Mouse (Mus musculus) lung, postnatal 4 days (tissue): ENCODE measurements around the gene Ccdc85c.

Source experiments
- DNase-seq, 2 experiments: peaks; one replicate each; pipeline ENCODE4 v3.0.0; 2021

Gene Ccdc85c

DNA sequence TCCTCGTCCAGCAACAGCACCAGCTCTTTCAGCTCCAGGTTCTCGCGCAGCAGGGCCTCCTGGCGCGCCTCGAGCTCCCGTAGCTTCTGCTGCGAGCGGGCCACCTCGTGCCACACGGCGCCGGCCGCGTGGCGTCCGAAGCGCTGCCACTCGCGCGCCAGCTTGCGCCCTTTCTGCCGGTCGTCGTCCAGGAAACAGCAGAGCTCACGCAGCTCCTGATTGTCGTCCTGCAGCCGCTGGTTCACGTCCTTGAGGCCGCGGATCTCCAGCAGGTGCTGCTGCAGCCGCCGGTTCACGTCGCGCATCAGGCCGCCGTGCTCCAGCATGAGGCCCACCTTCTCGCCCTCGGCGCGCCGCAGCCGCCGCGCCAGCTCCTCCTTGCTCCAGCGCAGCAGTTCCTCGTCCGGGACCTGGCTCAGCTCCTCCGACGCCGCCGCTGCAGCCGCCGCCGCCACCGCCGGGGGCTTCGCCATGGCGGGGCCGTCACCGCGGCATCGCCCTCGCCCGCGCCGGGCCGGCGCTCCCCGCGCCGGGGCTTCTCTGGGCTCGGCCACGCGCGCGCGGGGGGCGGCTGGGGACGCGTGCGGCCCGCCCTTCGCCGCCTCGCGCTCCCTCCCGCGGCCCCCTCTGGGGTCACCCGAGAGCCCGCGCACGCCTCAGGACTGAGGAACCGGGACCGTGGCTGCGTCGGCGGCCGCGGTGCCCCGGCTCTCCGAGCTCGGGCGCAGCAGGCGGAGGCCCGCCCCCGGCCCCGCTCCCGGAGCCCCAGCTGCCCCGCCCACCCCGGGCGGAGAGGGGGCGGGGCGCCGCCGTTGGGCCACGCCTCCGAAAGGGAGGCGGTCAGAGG, at the start of gene Ccdc85c:
Gene Ccdc85c, minus strand, starts transcription at position 765 of the 847 bp plus-strand sequence.
- peak; percentile 59 to 71 for DNase-seq

GRCm38 (mm10) chr12:108320096-108320495, 44.9 kb upstream of the Ccdc85c start:
- DNase-seq: no peak

DNA sequence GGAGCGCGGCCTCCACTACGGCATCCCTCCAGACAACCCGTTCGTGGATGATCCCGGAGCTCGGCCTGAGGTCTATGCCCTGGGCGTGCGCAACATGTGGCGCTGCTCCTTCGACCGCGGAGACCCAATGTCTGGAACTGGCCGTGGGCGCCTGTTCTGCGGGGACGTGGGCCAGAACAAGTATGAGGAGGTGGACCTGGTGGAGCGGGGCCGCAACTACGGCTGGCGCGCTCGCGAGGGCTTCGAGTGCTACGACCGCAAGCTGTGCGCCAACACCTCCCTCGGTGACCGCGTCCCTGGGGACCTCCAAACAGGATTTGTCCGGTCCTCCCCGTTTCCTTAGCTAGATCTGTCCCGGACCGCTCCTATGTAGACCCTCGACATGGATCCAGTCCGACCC, 43.3 kb upstream of the Ccdc85c start:
- DNase-seq: no peak

DNA sequence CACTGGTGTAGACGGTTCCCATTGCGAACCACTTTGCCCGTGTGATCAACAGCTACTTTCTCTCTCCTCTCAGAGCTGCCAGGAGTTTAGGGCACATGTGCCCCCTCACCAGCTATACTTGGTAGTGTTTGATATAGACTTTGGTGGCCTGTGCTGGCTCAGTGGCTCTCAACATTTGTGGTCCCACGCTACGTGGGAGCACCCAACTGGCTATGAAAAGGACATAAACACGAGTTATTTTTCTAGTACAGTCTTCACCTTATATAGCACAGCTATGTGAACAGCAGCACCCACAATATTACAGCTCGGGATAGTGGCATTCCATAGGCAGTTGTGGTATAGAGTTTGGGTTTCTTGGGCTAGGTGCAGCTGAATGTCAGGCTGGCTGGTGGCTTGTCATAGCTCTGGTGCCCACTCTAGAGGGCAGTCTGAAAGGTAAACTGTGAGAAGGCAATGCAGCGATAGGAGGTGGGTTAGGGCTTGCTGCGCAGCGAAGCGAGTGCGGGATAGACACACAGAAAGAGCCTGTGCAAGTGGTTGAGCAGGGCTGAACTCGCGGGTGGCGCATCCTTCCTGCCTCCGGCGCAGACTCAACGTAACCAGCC, 42.7 kb upstream of the Ccdc85c start:
- no peak for DNase-seq

- DNase-seq: no peak
Observed at GRCm38 (mm10) chr12:108317201-108317738, 42.0 kb upstream of the Ccdc85c start.

DNA sequence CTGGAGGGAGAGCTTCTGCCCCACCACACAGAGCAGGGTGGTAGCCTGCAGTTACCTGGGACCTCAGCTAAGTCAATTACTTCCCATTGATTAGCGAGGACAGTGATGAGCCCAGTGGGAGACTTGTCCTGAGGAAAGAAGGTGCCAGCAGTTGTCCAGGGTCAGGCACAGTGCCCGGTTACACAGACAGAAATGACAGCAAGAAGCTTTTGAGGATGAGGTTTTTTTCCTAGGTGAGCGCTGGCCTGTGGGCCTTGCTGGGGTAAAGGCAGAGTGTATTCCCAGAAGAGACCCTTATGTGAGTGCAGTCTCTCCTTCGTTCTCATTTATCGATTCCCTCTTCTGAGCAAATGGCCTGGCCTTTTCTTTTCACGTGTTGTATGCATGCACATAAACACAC, 41.4 kb upstream of the Ccdc85c start:
- DNase-seq: no peak

DNA sequence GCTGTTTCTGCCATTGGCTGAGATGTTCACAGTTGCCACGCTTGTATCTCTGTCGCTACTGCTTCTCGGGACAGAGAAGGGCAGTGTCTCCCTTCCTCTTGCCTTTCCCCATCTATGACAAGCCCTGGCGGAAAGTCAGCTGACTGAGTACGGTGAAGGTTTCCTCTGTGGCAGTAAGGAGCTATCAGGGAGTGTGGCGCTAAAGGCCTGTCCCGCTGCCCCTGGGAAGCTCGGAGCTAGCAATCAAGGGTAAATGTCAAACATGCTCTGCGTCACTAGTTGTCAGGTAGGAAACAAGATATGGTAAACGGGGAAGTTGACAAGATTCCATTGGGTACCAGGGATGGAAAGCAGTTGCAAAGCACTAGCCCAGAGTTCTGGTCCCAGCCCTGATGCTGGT, 40.6 kb upstream of the Ccdc85c start:
- DNase-seq: no peak

- DNase-seq: no peak
Observed at GRCm38 (mm10) chr12:108313244-108313772, 38.1 kb upstream of the Ccdc85c start.

GRCm38 (mm10) chr12:108312432-108312851, 37.2 kb upstream of the Ccdc85c start:
- peak in 1 of 2 experiments; percentile 66 for DNase-seq

DNA sequence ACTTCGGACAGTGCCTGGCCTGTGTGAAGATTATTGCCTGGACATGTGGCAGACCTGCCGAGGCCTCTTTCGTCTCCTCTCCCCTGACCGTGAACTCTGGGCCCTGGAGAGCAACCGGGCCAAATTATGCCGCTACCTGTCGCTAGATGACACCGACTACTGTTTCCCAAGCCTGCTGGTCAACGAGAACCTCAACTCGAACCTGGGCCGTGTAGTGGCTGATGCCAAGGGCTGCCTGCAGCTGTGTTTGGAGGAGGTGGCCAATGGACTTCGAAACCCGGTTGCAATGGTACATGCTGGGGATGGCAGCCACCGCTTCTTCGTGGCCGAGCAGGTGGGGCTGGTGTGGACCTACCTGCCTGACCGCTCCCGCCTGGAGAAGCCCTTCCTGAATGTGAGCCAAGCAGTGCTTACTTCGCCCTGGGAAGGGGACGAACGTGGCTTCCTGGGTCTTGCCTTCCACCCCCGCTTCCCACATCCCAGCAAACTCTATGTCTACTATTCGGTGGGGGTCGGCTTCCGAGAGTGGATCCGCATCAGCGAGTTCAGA, 36.6 kb upstream of the Ccdc85c start:
- no peak for DNase-seq

- DNase-seq: no peak
Observed at GRCm38 (mm10) chr12:108310456-108311027, 35.3 kb upstream of the Ccdc85c start.

DNA sequence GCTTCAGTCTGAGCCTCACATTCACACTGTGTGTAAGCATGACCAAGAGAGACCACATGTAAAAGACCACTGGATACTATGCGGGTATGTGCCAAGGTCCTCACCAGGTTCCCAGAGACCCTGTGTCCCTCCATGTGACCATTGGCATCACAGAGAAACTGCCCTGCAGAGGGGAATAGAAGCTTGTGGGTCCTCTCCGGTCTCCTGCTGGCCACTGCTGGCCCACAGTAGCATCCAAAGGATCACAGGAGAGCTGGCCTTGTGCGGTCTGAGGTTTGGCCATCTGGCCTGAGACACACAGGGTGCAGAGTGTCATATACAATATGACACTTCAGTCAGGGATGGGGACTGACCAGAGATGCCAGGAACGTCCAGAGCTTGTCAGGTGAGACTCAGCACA, 34.8 kb upstream of the Ccdc85c start:
- no peak for DNase-seq

DNA sequence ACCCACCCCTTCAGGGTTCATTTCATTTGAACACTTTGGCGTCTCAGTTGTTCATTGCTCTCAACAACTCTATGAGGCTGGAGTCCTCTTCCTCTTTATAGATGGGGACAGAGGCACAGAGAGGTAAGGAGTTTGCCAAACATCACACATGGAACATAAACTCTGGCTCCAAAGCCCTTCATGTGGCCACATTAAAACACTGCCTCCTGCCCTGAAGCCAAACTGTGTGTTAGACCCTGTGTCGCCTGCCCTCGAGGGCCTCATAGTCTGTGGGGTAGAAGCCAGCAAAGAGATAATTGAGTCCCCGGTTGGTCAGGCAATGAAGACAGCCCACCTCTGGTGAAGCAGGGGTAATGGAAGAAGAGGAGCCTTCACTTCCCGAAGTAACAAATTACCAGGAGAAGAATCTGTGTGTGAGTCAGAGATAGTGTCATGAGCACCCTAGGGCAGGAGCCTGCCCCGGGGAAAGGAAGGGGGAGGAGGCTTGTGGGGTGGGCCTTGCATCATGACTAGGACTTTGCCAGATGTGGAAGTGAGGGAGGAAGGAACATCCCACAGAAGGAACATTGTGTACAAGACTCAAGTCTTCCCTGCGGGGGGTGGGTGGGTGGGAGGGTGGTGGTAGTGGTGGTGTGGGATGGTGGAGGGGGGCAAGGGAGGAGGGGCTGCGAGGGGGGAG, 34.0 kb upstream of the Ccdc85c start:
- DNase-seq: peak; percentile 42 to 64

DNA sequence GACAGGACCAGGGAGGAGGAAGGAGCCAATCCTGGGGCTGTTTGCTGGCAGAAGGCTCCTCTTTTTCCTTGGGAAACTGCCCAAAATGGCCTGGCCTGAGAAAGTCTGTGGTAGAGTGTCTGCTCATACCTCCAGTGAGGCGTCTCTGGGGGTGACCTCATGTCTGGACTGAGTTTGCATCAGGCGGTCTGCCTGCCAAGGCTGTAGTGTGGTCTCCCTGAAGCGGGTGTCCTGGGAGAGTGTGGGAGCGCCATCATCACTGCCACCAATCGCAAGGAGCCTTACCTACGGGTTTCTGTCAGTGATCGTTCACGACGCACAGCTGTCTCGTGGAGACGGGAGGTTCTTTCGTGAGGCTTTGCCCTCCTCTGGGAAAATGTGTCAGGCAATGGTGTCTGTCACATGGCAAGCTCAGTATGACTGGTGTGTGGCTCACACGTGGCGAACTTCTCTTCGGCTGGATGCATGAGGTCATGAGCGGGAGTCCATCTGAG, 33.2 kb upstream of the Ccdc85c start:
- DNase-seq: peak; percentile 62 to 85

DNA sequence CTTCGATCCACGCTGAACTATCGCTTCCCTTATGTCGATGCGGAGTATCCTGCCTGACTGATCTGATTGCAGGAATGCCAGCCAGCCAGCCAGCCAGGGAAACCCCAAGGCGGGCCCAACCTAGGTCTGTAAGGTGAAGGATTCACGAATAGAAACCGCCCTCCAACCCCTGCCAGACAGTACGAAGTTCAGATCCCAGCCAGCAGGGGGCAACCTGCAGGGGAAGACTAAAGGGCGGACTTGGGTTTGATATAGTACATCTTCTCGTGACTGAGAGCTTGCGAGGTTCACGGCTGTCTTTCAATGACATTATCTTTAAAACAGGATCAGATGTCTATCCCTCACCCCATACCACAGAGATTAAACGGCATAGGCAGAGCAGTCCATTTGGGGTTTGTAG, 32.3 kb upstream of the Ccdc85c start:
- DNase-seq: peak; percentile 40 to 68

- peak; percentile 61 to 75 for DNase-seq
Observed at GRCm38 (mm10) chr12:108305812-108306794, 30.9 kb upstream of the Ccdc85c start, which contains the start of gene Hhipl1. Hhipl1 (plus strand) TSS chr12:108306270.

- no peak for DNase-seq
Observed at GRCm38 (mm10) chr12:108305172-108305571, 29.9 kb upstream of the Ccdc85c start.

- peak in 1 of 2 experiments; percentile 63 for DNase-seq
Observed at GRCm38 (mm10) chr12:108303778-108304365, 28.6 kb upstream of the Ccdc85c start.

DNA sequence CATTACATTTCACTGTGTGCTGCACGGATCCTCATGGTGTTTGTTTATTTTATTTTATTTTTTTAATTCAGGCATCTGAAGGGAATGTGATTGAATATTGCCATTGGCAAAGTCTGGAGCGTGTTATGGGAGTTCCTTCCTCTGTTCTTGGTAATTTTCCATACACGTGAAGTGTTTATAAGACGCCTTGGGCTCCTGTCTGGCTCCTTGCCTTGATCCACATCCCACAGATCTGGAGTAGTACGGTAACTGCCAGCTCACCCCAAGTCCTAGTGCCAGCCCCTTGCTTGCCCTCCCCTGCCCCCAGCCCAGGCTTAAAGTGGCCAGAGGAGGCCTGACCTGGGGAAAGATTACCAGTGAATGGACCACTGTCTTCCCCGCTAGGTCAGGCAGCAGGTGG, 25.8 kb upstream of the Ccdc85c start:
- no peak for DNase-seq

DNA sequence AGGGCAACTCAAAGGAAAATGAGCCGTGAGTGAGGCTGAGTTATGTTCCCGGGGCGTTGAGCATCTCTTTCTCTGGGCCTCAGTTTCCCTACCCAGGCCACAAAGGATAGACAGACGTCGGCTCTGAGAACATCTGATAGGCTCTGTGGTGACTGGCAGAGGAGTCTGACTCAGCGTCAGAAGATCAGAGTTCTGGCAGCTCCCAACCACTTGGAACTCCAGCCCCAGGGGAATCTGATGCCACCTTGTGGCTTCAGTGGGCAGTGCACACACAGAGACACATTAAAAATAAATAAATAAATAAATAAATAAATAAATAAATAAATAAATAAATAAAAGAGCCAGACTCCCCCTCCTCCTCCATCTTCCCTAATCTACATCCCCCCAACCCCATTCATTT, 21.8 kb upstream of the Ccdc85c start:
- no peak for DNase-seq
